In genomic region chr4:152434836-152435235, GRCm38 (mm10) we compare ENCODE assay signal across 8 mouse cellular contexts. TPM values are rescaled to one million over a fixed set of nuclear protein-coding genes. Genes with fewer than 3 reads are reported as not detected.
A peak's percentile ranks its signal among the peaks of the same experiment; 100 is the strongest.
DNase-seq lines count a peak whose midpoint lies in the region; ATAC-seq lines count a peak whose summit lies in the region.

No protein-coding gene starts in this region.

- no peak overlapping the region for H3K27ac ChIP-seq in intestine, embryonic 14.5 days (ENCODE audit: low read depth)

- DNase-seq in adrenal gland, adult (ENCODE audit: inconsistent age in 2 of 2, low spot score in 1 of 2), result peak; percentile 82 to 93
- peak; percentile 94 for DNase-seq in embryo, embryonic 10.5 days (ENCODE audit: low spot score)
- peak; percentile 82 to 84 for DNase-seq in gastrocnemius, postnatal 36 days
- DNase-seq in intestine, embryonic 14.5 days (ENCODE audit: low spot score), result peak; percentile 95
- peak; percentile 61 to 91 for DNase-seq in left cerebral cortex, adult 9 months (ENCODE audit: low spot score in 2 of 2)
- peak; percentile 94 for DNase-seq in mesoderm, embryonic 11.5 days (ENCODE audit: low read depth, low spot score)
- DNase-seq in right cerebral cortex, postnatal 4 days, result peak; percentile 99
- DNase-seq in yolk sac, embryonic 10.5 days (ENCODE audit: low spot score), result peak; percentile 67

- H3K4me2 ChIP-seq in intestine, embryonic 14.5 days (ENCODE audit: low read length), result peak overlapping the region; percentile 20; the same call in 1 of the 2 replicates

- ATAC-seq in intestine, embryonic 14.5 days (replicated peaks; ENCODE audit: low FRiP score, low TSS enrichment, low read depth), result peak; percentile 84

- H3K9me3 ChIP-seq in intestine, embryonic 14.5 days (ENCODE audit: control insufficient read depth, low read length), result no peaks in the 10 kb centered on the region

- H3K4me3 ChIP-seq in intestine, embryonic 14.5 days (ENCODE audit: low read depth, low read length), result 0 out of 2 replicates have a peak overlapping the region, but pooled peaks have one; percentile 12

- intact Hi-C loops in gastrocnemius, postnatal 36 days (cut with DNase I), result loop anchor here (2.0 to 5.0 kb wide), 2 partner anchors 57 to 102 kb away; no protein-coding TSS in a partner anchor

- H3K4me1 ChIP-seq in intestine, embryonic 14.5 days (replicated peaks; ENCODE audit: control insufficient read depth, insufficient read depth, low read length), result no peaks in the 10 kb centered on the region

- WGBS in intestine, embryonic 14.5 days, result 2% methylated on average over 9 of the region's 9 CpGs

- no peaks in the 10 kb centered on the region for H3K27me3 ChIP-seq in intestine, embryonic 14.5 days (replicated peaks; ENCODE audit: control insufficient read depth, insufficient read depth, low read length)

- H3K36me3 ChIP-seq in intestine, embryonic 14.5 days (ENCODE audit: control insufficient read depth, insufficient read depth, low read length), result no peaks in the 10 kb centered on the region

- no peak overlapping the region for H3K9ac ChIP-seq in intestine, embryonic 14.5 days (ENCODE audit: low read length)

RNA-seq across cellular contexts. Expression of gene Nphp4, which starts 41.7 kb away (rescaled TPM):
- under 1 TPM; 0.66 to 0.96 TPM for total RNA-seq in gastrocnemius, postnatal 36 days (2021)
- 2.7 TPM in 2 replicates for polyA plus RNA-seq in intestine, embryonic 14.5 days (2014; fragmentation: Nextera tagmentation; extraction: Ambion mirVana)

RNA-seq across cellular contexts. Expression of gene Kcnab2, which starts 42.8 kb away (rescaled TPM):
- 1 to 10 TPM; 1.3 to 1.5 TPM for total RNA-seq in gastrocnemius, postnatal 36 days (2021)
- 3.8 TPM in 2 replicates for polyA plus RNA-seq in intestine, embryonic 14.5 days (2014; fragmentation: Nextera tagmentation; extraction: Ambion mirVana)
